Mouse (Mus musculus): ENCODE measurements around the gene Nr1d2.
"Not testable (repeated sequence)": the region's sequence is repeated elsewhere in the genome, so short reads cannot be mapped to it uniquely, and the experiment has no call there.

The Nr1d2 gene

GRCm38 (mm10) chr14:18233076-18233475, 5.9 kb downstream of the Nr1d2 start:
- CTCF ChIA-PET = interaction anchor here (0.6 kb wide), 1 partner anchor 39 kb away, joined by 4 read pairs; no protein-coding TSS in a partner anchor

GRCm38 (mm10) chr14:18231866-18232265, 7.1 kb downstream of the Nr1d2 start:
- CTCF ChIA-PET = interaction anchor here (0.6 kb wide), 1 partner anchor 40 kb away, joined by 3 read pairs; no protein-coding TSS in a partner anchor

GRCm38 (mm10) chr14:18229751-18230150, 9.2 kb downstream of the Nr1d2 start:
- CTCF ChIA-PET = not testable (repeated sequence)

GRCm38 (mm10) chr14:18226181-18226580, 12.7 kb downstream of the Nr1d2 start:
- CTCF ChIA-PET = not testable (repeated sequence)

GRCm38 (mm10) chr14:18225431-18225830, 13.5 kb downstream of the Nr1d2 start:
- CTCF ChIA-PET = not testable (repeated sequence)

GRCm38 (mm10) chr14:18221977-18222376, 16.9 kb downstream of the Nr1d2 start:
- CTCF ChIA-PET = no interaction called here

GRCm38 (mm10) chr14:18217158-18217557, 21.8 kb downstream of the Nr1d2 start:
- CTCF ChIA-PET = no interaction called here

GRCm38 (mm10) chr14:18216428-18216827, 22.5 kb downstream of the Nr1d2 start:
- CTCF ChIA-PET = no interaction called here

GRCm38 (mm10) chr14:18210795-18211194, 28.1 kb downstream of the Nr1d2 start:
- CTCF ChIA-PET = no interaction called here

- CTCF ChIA-PET = not testable (repeated sequence)
Observed at GRCm38 (mm10) chr14:18204315-18204714, 34.6 kb downstream of the Nr1d2 start.

- CTCF ChIA-PET = no interaction called here
Observed at GRCm38 (mm10) chr14:18201413-18201812, 37.5 kb downstream of the Nr1d2 start.

- CTCF ChIA-PET = interaction anchor here (0.6 to 0.7 kb wide), 2 partner anchors 555 to 1089 kb away, joined by 3 to 7 read pairs; no protein-coding TSS in a partner anchor
Observed at GRCm38 (mm10) chr14:18186883-18187417, 52.0 kb downstream of the Nr1d2 start.

- CTCF ChIA-PET = not testable (repeated sequence)
Observed at GRCm38 (mm10) chr14:18177531-18177930, 61.4 kb downstream of the Nr1d2 start.

- CTCF ChIA-PET = no interaction called here
Observed at GRCm38 (mm10) chr14:18167597-18167996, 71.3 kb downstream of the Nr1d2 start.

- CTCF ChIA-PET = no interaction called here
Observed at GRCm38 (mm10) chr14:18167041-18167440, 71.9 kb downstream of the Nr1d2 start.
